Mouse (Mus musculus): ENCODE data around the gene Uox. TPM values are rescaled to one million over a fixed set of nuclear protein-coding genes. Genes with fewer than 3 reads are reported as not detected.

The Uox gene
- polyA plus RNA-seq, 1 experiment: not detected

DNA sequence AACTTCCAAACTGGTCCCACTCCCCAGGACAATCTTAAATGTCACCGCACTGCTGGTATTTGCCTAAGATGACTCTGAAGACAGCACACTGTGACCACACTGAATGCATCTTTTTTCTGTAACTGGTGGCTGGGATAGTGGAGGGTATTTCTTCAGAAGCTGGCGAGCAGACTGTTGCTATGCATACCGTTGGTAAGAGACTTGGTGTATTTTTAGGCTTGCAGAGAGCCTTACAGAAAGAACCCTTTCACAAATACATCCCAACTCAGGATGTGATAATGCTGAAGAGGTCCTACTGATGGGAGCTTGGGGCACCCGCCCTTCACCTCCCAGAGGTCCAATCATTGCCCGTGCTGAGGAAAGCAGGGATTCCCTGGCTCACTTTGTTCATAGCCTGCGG, 12.7 kb upstream of the Uox start:
- no peak for TF ChIP-seq GATA1 (IDR thresholded peaks at IDR 0.05; ENCODE audit: low read length)
- no peak for TF ChIP-seq TAL1 (IDR thresholded peaks at IDR 0.05; ENCODE audit: low read length)
- Histone ChIP-seq H3K36me3 (ENCODE audit: control insufficient read depth) (no peaks in the 10 kb centered on the region), H3K27me3 (ENCODE audit: control insufficient read depth) (no peaks in the 10 kb centered on the region), H3K4me1 (ENCODE audit: control insufficient read depth) (no peaks in the 10 kb centered on the region), H3K9me3 (ENCODE audit: control insufficient read depth, low read length) (no peaks in the 10 kb centered on the region; the same call in 1 of the 2 replicates), H3K4me3 (replicated peaks) (no peak overlapping the region)

- no peak for TF ChIP-seq GATA1 (IDR thresholded peaks at IDR 0.05; ENCODE audit: low read length)
- no peak for TF ChIP-seq TAL1 (IDR thresholded peaks at IDR 0.05; ENCODE audit: low read length)
- H3K27me3 ChIP-seq (ENCODE audit: control insufficient read depth): no peaks in the 10 kb centered on the region
- H3K4me1 ChIP-seq (ENCODE audit: control insufficient read depth): no peaks in the 10 kb centered on the region
- H3K36me3 ChIP-seq (ENCODE audit: control insufficient read depth): no peaks in the 10 kb centered on the region
- H3K9me3 ChIP-seq (ENCODE audit: control insufficient read depth, low read length): no peaks in the 10 kb centered on the region; the same call in 1 of the 2 replicates
- H3K4me3 ChIP-seq (replicated peaks): no peak overlapping the region
Observed at GRCm38 (mm10) chr3:146562936-146563335, 7.3 kb upstream of the Uox start.

DNA sequence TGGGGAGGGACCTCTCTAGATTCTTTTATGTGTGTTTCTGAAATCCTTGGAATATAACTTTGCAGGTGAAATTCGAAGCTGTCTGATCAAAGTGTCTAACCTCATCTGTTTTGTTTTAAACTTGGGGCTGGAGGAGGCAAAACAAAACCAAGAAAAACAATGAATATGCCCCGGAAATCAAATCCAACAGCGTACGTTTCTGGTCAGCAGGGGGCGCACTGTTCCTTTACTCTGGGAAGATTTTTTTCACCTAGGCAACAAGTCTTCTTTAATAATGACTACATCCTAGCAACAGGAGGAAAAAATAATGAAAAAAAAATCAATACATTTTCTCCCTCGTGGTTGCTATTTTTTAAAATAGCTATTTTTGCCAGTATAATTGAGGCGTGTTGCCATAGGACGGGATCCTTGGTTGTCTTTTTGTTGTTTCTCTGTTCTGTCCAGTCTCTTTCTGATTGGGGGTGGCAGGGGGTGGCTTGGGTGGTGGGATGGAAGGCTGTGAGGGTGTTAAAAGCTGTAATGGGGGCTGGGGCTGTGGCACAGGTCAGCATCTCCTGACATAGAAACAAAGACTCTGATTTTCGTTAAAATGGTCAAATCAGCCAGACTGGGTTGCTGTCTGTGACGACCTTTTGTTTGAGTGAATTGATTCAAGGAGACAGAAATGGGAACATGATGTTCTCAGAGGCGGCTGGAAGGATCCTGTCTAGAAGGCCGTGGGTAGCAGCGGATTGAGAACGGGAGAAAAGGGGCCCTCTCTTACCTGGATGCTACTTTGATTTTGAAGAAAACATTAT, 5.8 kb upstream of the Uox start:
- Histone ChIP-seq H3K4me3 (replicated peaks) (no peak overlapping the region), H3K27me3 (ENCODE audit: control insufficient read depth) (no peaks in the 10 kb centered on the region), H3K36me3 (ENCODE audit: control insufficient read depth) (no peaks in the 10 kb centered on the region), H3K9me3 (ENCODE audit: control insufficient read depth, low read length) (no peaks in the 10 kb centered on the region; the same call in 1 of the 2 replicates), H3K4me1 (ENCODE audit: control insufficient read depth) (no peaks in the 10 kb centered on the region)
- TF ChIP-seq TAL1 (IDR thresholded peaks at IDR 0.05; ENCODE audit: low read length) (no peak), GATA1 (IDR thresholded peaks at IDR 0.05; ENCODE audit: low read length) (no peak)

GRCm38 (mm10) chr3:146565065-146565411, 5.2 kb upstream of the Uox start:
- H3K27me3 ChIP-seq (ENCODE audit: control insufficient read depth): no peaks in the 10 kb centered on the region
- TF ChIP-seq GATA1 (IDR thresholded peaks at IDR 0.05; ENCODE audit: low read length) (no peak), TAL1 (IDR thresholded peaks at IDR 0.05; ENCODE audit: low read length) (no peak)
- H3K36me3 ChIP-seq (ENCODE audit: control insufficient read depth): no peaks in the 10 kb centered on the region
- no peak overlapping the region for H3K4me3 ChIP-seq (replicated peaks)
- H3K4me1 ChIP-seq (ENCODE audit: control insufficient read depth): no peaks in the 10 kb centered on the region
- H3K9me3 ChIP-seq (ENCODE audit: control insufficient read depth, low read length): no peaks in the 10 kb centered on the region

DNA sequence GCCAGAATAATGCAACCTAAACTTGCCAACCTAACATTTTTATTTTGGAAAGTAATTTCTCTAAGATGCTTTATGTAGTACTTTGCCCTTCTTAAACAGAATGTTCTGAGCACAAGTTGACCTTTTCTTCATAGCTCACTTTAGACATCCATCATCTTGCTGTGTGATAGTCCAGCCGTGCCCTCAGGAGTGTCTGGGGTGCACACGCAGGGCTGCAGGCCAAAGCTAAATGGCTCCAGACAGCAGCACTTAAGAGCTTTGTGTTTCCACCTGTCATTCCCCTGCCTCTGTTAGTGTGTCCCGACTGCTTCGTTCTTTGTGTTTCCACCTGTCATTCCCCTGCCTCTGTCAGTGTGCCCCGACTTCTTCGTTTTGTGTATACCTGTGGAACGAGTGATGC, 2.9 kb upstream of the Uox start:
- no peak for TF ChIP-seq TAL1 (IDR thresholded peaks at IDR 0.05; ENCODE audit: low read length)
- no peak for TF ChIP-seq GATA1 (IDR thresholded peaks at IDR 0.05; ENCODE audit: low read length)
- Histone ChIP-seq H3K4me3 (replicated peaks) (no peak overlapping the region), H3K9me3 (ENCODE audit: control insufficient read depth, low read length) (no peaks in the 10 kb centered on the region), H3K4me1 (ENCODE audit: control insufficient read depth) (no peaks in the 10 kb centered on the region), H3K36me3 (ENCODE audit: control insufficient read depth) (no peaks in the 10 kb centered on the region), H3K27me3 (ENCODE audit: control insufficient read depth) (no peaks in the 10 kb centered on the region)

GRCm38 (mm10) chr3:146567884-146568530, 2.2 kb upstream of the Uox start:
- Histone ChIP-seq H3K27me3 (ENCODE audit: control insufficient read depth) (no peaks in the 10 kb centered on the region), H3K4me1 (ENCODE audit: control insufficient read depth) (no peaks in the 10 kb centered on the region), H3K36me3 (ENCODE audit: control insufficient read depth) (no peaks in the 10 kb centered on the region), H3K9me3 (ENCODE audit: control insufficient read depth, low read length) (no peaks in the 10 kb centered on the region), H3K4me3 (replicated peaks) (no peak overlapping the region)
- no peak for TF ChIP-seq GATA1 (IDR thresholded peaks at IDR 0.05; ENCODE audit: low read length)
- TF ChIP-seq TAL1 (IDR thresholded peaks at IDR 0.05; ENCODE audit: low read length): no peak

GRCm38 (mm10) chr3:146569594-146569993, 632 bp upstream of the Uox start:
- no peaks in the 10 kb centered on the region for H3K36me3 ChIP-seq (ENCODE audit: control insufficient read depth)
- no peaks in the 10 kb centered on the region for H3K27me3 ChIP-seq (ENCODE audit: control insufficient read depth)
- no peaks in the 10 kb centered on the region for H3K9me3 ChIP-seq (ENCODE audit: control insufficient read depth, low read length)
- no peak overlapping the region for H3K4me3 ChIP-seq (replicated peaks)
- no peak for TF ChIP-seq TAL1 (IDR thresholded peaks at IDR 0.05; ENCODE audit: low read length)
- no peak for TF ChIP-seq GATA1 (IDR thresholded peaks at IDR 0.05; ENCODE audit: low read length)
- H3K4me1 ChIP-seq (ENCODE audit: control insufficient read depth): no peaks in the 10 kb centered on the region

DNA sequence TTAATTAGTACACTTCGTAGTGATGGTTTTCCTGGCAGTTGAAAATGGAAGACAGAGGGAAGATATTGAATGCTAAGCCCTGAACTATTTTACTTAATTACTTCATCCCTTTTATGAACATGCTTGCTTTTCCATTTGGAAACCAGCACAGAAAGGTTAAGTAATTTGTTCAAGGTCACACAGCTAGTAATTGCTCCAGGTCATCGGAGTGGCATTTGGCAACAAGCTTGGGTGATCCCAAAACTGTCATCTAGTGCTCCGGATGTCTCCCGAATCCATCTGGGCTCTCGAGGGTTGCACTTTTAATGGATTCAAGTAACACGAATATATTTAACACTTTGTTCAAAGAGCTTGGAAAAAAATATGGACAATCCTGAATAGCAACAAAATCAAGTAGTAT, 713 bp downstream of the Uox start:
- Histone ChIP-seq H3K4me1 (ENCODE audit: control insufficient read depth) (no peaks in the 10 kb centered on the region), H3K9me3 (ENCODE audit: control insufficient read depth, low read length) (no peaks in the 10 kb centered on the region), H3K27me3 (ENCODE audit: control insufficient read depth) (no peaks in the 10 kb centered on the region), H3K36me3 (ENCODE audit: control insufficient read depth) (no peaks in the 10 kb centered on the region), H3K4me3 (replicated peaks) (no peak overlapping the region)
- TF ChIP-seq GATA1 (IDR thresholded peaks at IDR 0.05; ENCODE audit: low read length): no peak
- no peak for TF ChIP-seq TAL1 (IDR thresholded peaks at IDR 0.05; ENCODE audit: low read length)

DNA sequence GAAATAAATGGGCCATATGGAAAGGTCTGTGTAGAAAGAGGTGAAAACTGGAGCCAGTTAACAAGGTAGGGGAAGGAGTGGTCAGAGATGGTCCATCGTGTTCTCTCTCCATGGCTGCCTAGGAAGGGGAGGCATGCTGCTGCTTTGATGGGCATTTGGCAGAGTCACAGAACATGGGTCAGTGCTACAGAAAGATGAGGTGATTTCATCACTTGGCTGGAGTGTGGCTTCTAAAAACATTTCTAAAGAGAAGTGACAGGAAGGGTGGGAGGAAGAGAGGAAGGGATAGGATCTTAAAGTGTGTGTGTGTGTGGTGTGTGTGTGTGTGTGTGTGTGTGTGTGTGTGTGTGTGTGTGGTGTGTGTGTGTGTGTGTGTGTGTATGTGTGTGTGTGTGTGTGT, 1.1 kb downstream of the Uox start:
- no peak for TF ChIP-seq GATA1 (IDR thresholded peaks at IDR 0.05; ENCODE audit: low read length)
- no peak for TF ChIP-seq TAL1 (IDR thresholded peaks at IDR 0.05; ENCODE audit: low read length)
- H3K4me1 ChIP-seq (ENCODE audit: control insufficient read depth): no peaks in the 10 kb centered on the region

More for the DNA sequence above, 1.1 kb downstream of the Uox start:
- H3K27me3 ChIP-seq (ENCODE audit: control insufficient read depth): no peaks in the 10 kb centered on the region
- H3K36me3 ChIP-seq (ENCODE audit: control insufficient read depth): no peaks in the 10 kb centered on the region
- H3K9me3 ChIP-seq (ENCODE audit: control insufficient read depth, low read length): no peaks in the 10 kb centered on the region
- H3K4me3 ChIP-seq (replicated peaks): no peak overlapping the region

Measured in erythroblast, embryonic 14.5 days (primary cell).